Mouse (Mus musculus) MEL (cell line): ENCODE measurements around the gene Sdr39u1. TPM values are rescaled to one million over a fixed set of nuclear protein-coding genes. Genes with fewer than 3 reads are reported as not detected.

Experiments used
- DNase-seq: peaks from one replicate; pipeline ENCODE4 v3.0.0; 2011; ENCODE audit warnings: low read depth, low spot score
- H3K27ac ChIP-seq: 2 replicates; pipeline ENCODE4 v1.5.1; 2012; ENCODE audit warnings: low read depth, mild to moderate bottlenecking, control low read depth, low read length, moderate library complexity; ENCODE audit not compliant: control insufficient read depth
- H3K27me3 ChIP-seq, 2 experiments: fragments of 150-350 bp in 1 of 2; sonication (generic) in 1 of 2; 2 replicates each; pipeline ENCODE4 v1.6.1; 2012; ENCODE audit warnings: low read length in 2 of 2, mild to moderate bottlenecking in 2 of 2, improper control_type of control experiment in 1 of 2, moderate library complexity in 1 of 2; ENCODE audit not compliant: insufficient read depth in 2 of 2, control insufficient read depth in 1 of 2
- H3K36me3 ChIP-seq, 2 experiments: 2 replicates each; pipeline ENCODE4 v1.6.1; 2012 to 2014; ENCODE audit warnings: low read length in 2 of 2, improper control_type of control experiment in 1 of 2, inconsistent platforms in 1 of 2, mild to moderate bottlenecking in 1 of 2; ENCODE audit not compliant: insufficient read depth in 2 of 2, control insufficient read depth in 1 of 2
- H3K4me1 ChIP-seq, 2 experiments: fragments of 150-350 bp in 1 of 2; sonication (generic) in 1 of 2; 2 replicates each; pipeline ENCODE4 v1.6.1; 2012; ENCODE audit warnings: low read length in 2 of 2, improper control_type of control experiment in 1 of 2, mild to moderate bottlenecking in 1 of 2; ENCODE audit not compliant: insufficient read depth in 2 of 2, control insufficient read depth in 1 of 2
- H3K4me3 ChIP-seq, 2 experiments: fragments of 150-350 bp in 1 of 2; sonication (generic) in 1 of 2; 2 replicates each; pipeline ENCODE4 v1.5.1; 2012; ENCODE audit warnings: low read depth in 2 of 2, low read length in 2 of 2, mild to moderate bottlenecking in 2 of 2, moderate library complexity in 2 of 2, control low read depth in 1 of 2, improper control_type of control experiment in 1 of 2; ENCODE audit not compliant: control insufficient read depth in 1 of 2, insufficient read depth in 1 of 2
- H3K79me2 ChIP-seq: 2 replicates; pipeline ENCODE4 v1.6.1; 2012; ENCODE audit warnings: mild to moderate bottlenecking, low read length, moderate library complexity; ENCODE audit not compliant: control insufficient read depth, poor library complexity, insufficient read depth
- H3K9ac ChIP-seq: 2 replicates; pipeline ENCODE4 v1.6.1; 2012; ENCODE audit warnings: low read depth, mild to moderate bottlenecking, control low read depth, low read length, moderate library complexity; ENCODE audit not compliant: control insufficient read depth, poor library complexity, severe bottlenecking
- H3K9me3 ChIP-seq: fragments of 150-350 bp; sonication (generic); replicated peaks from 2 replicates; pipeline ENCODE4 v1.6.1; 2012; ENCODE audit warnings: mild to moderate bottlenecking, low read length, improper control_type of control experiment, moderate library complexity; ENCODE audit not compliant: insufficient read depth
- BHLHE40 ChIP-seq: IDR thresholded peaks from 2 replicates; pipeline ENCODE4 v1.6.1; 2012; ENCODE audit warnings: low read depth, mild to moderate bottlenecking, inconsistent platforms, low read length, improper control_type of control experiment, borderline replicate concordance
- CHD1 ChIP-seq: IDR thresholded peaks from 2 replicates; pipeline ENCODE4 v1.6.1; 2012; ENCODE audit warnings: low read depth, mild to moderate bottlenecking, inconsistent platforms, low read length, improper control_type of control experiment
- CHD2 ChIP-seq: IDR thresholded peaks from 2 replicates; pipeline ENCODE4 v1.6.1; 2011; ENCODE audit warnings: low read length, improper control_type of control experiment
- CTCF ChIP-seq, 3 experiments: IDR thresholded peaks in 2 of 3; conservative IDR thresholded peaks in 1 of 3; 2 replicates each; pipeline ENCODE4 v1.5.1; 2011 to 2012; ENCODE audit warnings: low read length in 3 of 3, low read depth in 2 of 3, mild to moderate bottlenecking in 2 of 3, improper control_type of control experiment in 1 of 3, inconsistent platforms in 1 of 3, mixed read lengths in 1 of 3, moderate library complexity in 1 of 3; ENCODE audit not compliant: control insufficient read depth in 1 of 3, insufficient read depth in 1 of 3, poor library complexity in 1 of 3, severe bottlenecking in 1 of 3
- ELF1 ChIP-seq: IDR thresholded peaks from 2 replicates; pipeline ENCODE4 v1.6.1; 2014; ENCODE audit warnings: low read depth, mild to moderate bottlenecking, inconsistent platforms, low read length, improper control_type of control experiment, moderate library complexity
- GATA1 ChIP-seq: IDR thresholded peaks from 2 replicates; pipeline ENCODE4 v1.6.1; 2011; ENCODE audit warnings: low read depth, low read length, improper control_type of control experiment
- HCFC1 ChIP-seq: IDR thresholded peaks from 2 replicates; pipeline ENCODE4 v1.6.1; 2012; ENCODE audit warnings: low read depth, mild to moderate bottlenecking, inconsistent platforms, low read length, improper control_type of control experiment, moderate library complexity
- JUND ChIP-seq: IDR thresholded peaks from 2 replicates; pipeline ENCODE4 v1.6.1; 2011; ENCODE audit warnings: low read depth, mild to moderate bottlenecking, improper control_type of control experiment, low read length
- KAT2A ChIP-seq: conservative IDR thresholded peaks from 2 replicates; pipeline ENCODE4 v1.6.1; 2012; ENCODE audit warnings: low read depth, low read length, improper control_type of control experiment, inconsistent platforms
- MAZ ChIP-seq: IDR thresholded peaks from 2 replicates; pipeline ENCODE4 v1.6.1; 2012; ENCODE audit warnings: low read depth, mild to moderate bottlenecking, inconsistent platforms, low read length, improper control_type of control experiment
- MXI1 ChIP-seq: IDR thresholded peaks from 2 replicates; pipeline ENCODE4 v1.6.1; 2011; ENCODE audit warnings: mild to moderate bottlenecking, low read depth, low read length, improper control_type of control experiment
- MYB ChIP-seq: IDR thresholded peaks from 2 replicates; pipeline ENCODE4 v1.6.1; 2011; ENCODE audit warnings: mild to moderate bottlenecking, low read depth, low read length, improper control_type of control experiment
- NRF1 ChIP-seq: IDR thresholded peaks from 2 replicates; pipeline ENCODE4 v1.6.1; 2014; ENCODE audit warnings: low read depth, mild to moderate bottlenecking, inconsistent platforms, low read length, improper control_type of control experiment, moderate library complexity; ENCODE audit not compliant: poor library complexity, insufficient read depth, severe bottlenecking
- POLR2AphosphoS2 ChIP-seq: IDR thresholded peaks from 2 replicates; pipeline ENCODE4 v1.6.1; 2011; ENCODE audit warnings: low read length, improper control_type of control experiment
- POLR2AphosphoS5 ChIP-seq: IDR thresholded peaks from 2 replicates; pipeline ENCODE4 v1.6.1; 2012; ENCODE audit warnings: low read depth, borderline replicate concordance, mild to moderate bottlenecking, inconsistent platforms, low read length, moderate library complexity, mixed read lengths
- RAD21 ChIP-seq: IDR thresholded peaks from 2 replicates; pipeline ENCODE4 v1.6.1; 2011; ENCODE audit warnings: mild to moderate bottlenecking, low read depth, low read length, improper control_type of control experiment
- SIN3A ChIP-seq: IDR thresholded peaks from 2 replicates; pipeline ENCODE4 v1.6.1; 2012; ENCODE audit warnings: low read length, improper control_type of control experiment, inconsistent platforms
- TAL1 ChIP-seq: IDR thresholded peaks from 2 replicates; pipeline ENCODE4 v1.6.1; 2012; ENCODE audit warnings: mild to moderate bottlenecking, inconsistent platforms, low read length, moderate library complexity, mixed read lengths
- USF1 ChIP-seq: IDR thresholded peaks from 2 replicates; pipeline ENCODE4 v1.6.1; 2014; ENCODE audit warnings: low read depth, mild to moderate bottlenecking, inconsistent platforms, low read length, improper control_type of control experiment, moderate library complexity
- USF2 ChIP-seq, 2 experiments: IDR thresholded peaks; 2 replicates each; pipeline ENCODE4 v1.6.1; 2011 to 2012; ENCODE audit warnings: improper control_type of control experiment in 2 of 2, low read length in 2 of 2, borderline replicate concordance in 1 of 2, inconsistent platforms in 1 of 2, low read depth in 1 of 2, mild to moderate bottlenecking in 1 of 2; ENCODE audit not compliant: insufficient read depth in 1 of 2
- ZKSCAN1 ChIP-seq: IDR thresholded peaks from 2 replicates; pipeline ENCODE4 v1.6.1; 2012; ENCODE audit warnings: low read depth, mild to moderate bottlenecking, inconsistent platforms, low read length, improper control_type of control experiment, moderate library complexity
- ZNF384 ChIP-seq: IDR thresholded peaks from 2 replicates; pipeline ENCODE4 v1.6.1; 2012; ENCODE audit warnings: low read depth, mild to moderate bottlenecking, inconsistent platforms, low read length, improper control_type of control experiment
- polyA plus RNA-seq, 2 experiments: library from polyadenylated mRNA; stranded (reverse) in 1 of 2; unstranded in 1 of 2; fragments of >175 nt in 1 of 2; fragments of >200 nt in 1 of 2; gene quantifications; 2 replicates each; pipeline versions ENCODE4 v1.2.1 to v1.2.4; 2012; ENCODE audit warnings: low replicate concordance in 2 of 2, low read depth in 1 of 2; ENCODE audit not compliant: insufficient read length in 2 of 2, insufficient read depth in 1 of 2, missing spikeins in 1 of 2
- total RNA-seq: library from RNA; depleted of rRNA; stranded (reverse); fragments of 300-350 nt; gene quantifications from 2 replicates; pipeline ENCODE4 v1.2.3, GENCODE M21; 2012

The Sdr39u1 gene
- total and polyA plus RNA-seq, 3 experiments, result 1.1 to 2.3 TPM; not detected in 1

DNA sequence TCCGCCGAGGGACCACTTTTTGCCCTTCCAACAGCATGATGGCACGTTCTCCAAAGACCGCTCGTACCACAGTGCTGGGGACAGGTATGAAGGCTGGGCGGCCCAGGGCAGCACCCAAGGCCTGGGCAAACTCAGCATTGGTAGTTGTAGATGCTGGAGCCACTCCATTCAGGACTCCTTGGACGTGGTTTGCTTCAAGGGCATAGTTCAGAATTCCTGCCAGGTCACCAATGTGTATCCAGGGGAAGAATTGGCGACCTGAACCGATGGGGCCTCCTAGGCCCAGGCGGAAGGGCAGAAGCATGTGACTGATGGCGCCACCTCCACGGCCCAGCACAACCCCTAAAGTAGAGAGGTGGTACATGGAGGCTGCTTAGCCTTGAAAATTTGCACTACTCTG is 2.4 kb downstream of the Sdr39u1 start:
- Histone ChIP-seq H3K27ac (no peak overlapping the region), H3K27me3 (no peaks in the 10 kb centered on the region), H3K9me3 (no peaks in the 10 kb centered on the region), H3K79me2 (no peaks in the 10 kb centered on the region), H3K9ac (no peak overlapping the region), H3K36me3 (no peaks in the 10 kb centered on the region; a peak in 1 of 4 replicates), H3K4me3 (no peak overlapping the region), H3K4me1 (peaks cover 0 to 5% of the 10 kb centered on the region in 2 experiments; a peak in 2 of 4 replicates)
- no peak for DNase-seq
- no peak for TF ChIP-seq BHLHE40
- TF ChIP-seq POLR2AphosphoS5, result no peak
- no peak for TF ChIP-seq HCFC1
- no peak for TF ChIP-seq CHD1
- TF ChIP-seq MAZ, result no peak
- no peak for TF ChIP-seq CHD2
- TF ChIP-seq JUND, result no peak
- no peak for TF ChIP-seq TAL1
- no peak for TF ChIP-seq MYB
- TF ChIP-seq GATA1, result no peak
- no peak for TF ChIP-seq CTCF (IDR thresholded peaks at IDR 0.05 in 2 of 3, conservative IDR thresholded peaks at IDR 0.05 in 1 of 3; ENCODE audit: control insufficient read depth in 1 of 3, insufficient read depth in 1 of 3, low read depth in 2 of 3, low read length in 3 of 3, poor library complexity in 1 of 3, severe bottlenecking in 1 of 3)
- no peak for TF ChIP-seq ELF1
- no peak for TF ChIP-seq POLR2AphosphoS2
- no peak for TF ChIP-seq SIN3A
- no peak for TF ChIP-seq NRF1
- TF ChIP-seq USF2 (IDR thresholded peaks at IDR 0.05; ENCODE audit: borderline replicate concordance in 1 of 2, insufficient read depth in 1 of 2, low read depth in 1 of 2, low read length in 2 of 2), result no peak
- TF ChIP-seq MXI1, result no peak
- TF ChIP-seq KAT2A, result no peak

DNA sequence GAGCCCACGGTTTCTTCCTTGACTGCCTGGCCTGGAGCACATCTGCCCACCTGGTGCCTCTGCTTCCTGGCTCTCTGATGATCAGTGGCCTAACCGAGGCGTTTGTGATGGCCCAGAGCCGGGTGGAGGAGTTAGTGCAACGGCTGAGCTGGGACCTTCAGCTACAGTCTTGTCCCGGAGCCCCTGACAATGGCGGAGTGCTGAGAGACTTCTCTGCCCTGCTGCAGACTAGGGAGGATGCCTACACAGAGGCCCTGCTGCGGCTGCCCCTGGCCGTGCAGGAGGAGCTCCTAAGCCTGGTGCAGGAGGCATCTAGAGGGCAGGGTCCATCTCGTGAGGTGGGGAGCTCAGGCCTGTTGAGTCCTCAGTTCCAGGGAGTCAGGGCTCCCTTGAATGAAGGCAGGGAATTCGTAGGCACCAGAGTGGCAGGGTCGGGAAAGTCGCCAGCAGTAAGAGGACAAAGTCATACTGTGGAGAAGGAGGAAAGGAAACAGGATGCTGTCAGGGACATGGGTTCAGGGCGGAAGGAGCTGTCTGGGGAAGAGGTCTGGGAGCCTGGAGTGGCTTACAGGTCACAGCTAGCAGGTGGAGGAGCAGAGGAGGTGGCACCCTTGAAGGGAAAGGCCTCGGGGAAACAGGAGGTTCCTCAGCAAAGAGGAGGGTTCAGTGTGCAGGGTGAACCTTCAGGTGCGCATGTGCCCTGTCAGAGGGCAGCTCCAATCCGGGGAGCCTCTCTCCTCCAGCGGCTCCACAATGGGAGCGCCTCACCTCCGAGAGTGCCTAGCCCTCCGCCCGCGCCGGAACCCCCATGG is 13.3 kb downstream of the Sdr39u1 start:
- no peak overlapping the region for H3K27ac ChIP-seq
- no peak overlapping the region; the same call in 1 of the 2 replicates for H3K9ac ChIP-seq
- DNase-seq, result no peak

More for the DNA sequence above, 13.3 kb downstream of the Sdr39u1 start:
- peaks cover 0 to 3% of the 10 kb centered on the region in 2 experiments; a peak in 3 of 4 replicates for H3K36me3 ChIP-seq
- TF ChIP-seq MXI1 (no peak), ZKSCAN1 (no peak), ZNF384 (no peak), MYB (no peak), USF1 (no peak), RAD21 (no peak)
- TF ChIP-seq, all 39 proteins: peak for 0
- Histone ChIP-seq H3K27me3 (no peaks in the 10 kb centered on the region), H3K79me2 (peaks cover 4% of the 10 kb centered on the region), H3K9me3 (no peaks in the 10 kb centered on the region), H3K4me1 (peaks cover 2 to 12% of the 10 kb centered on the region in 2 experiments), H3K4me3 (no peak overlapping the region)
